Mouse (Mus musculus) MEL (cell line): ENCODE results near the gene Htr2b.

Experiments used
- CTCF ChIP-seq, 3 experiments: IDR thresholded peaks in 2 of 3; conservative IDR thresholded peaks in 1 of 3; 2 replicates each; pipeline ENCODE4 v1.5.1; 2011 to 2012; ENCODE audit warnings: low read length in 3 of 3, low read depth in 2 of 3, mild to moderate bottlenecking in 2 of 3, improper control_type of control experiment in 1 of 3, inconsistent platforms in 1 of 3, mixed read lengths in 1 of 3, moderate library complexity in 1 of 3; ENCODE audit not compliant: control insufficient read depth in 1 of 3, insufficient read depth in 1 of 3, poor library complexity in 1 of 3, severe bottlenecking in 1 of 3
- EP300 ChIP-seq, 2 experiments: IDR thresholded peaks; 2 replicates each; pipeline ENCODE4 v1.6.1; 2011; ENCODE audit warnings: improper control_type of control experiment in 2 of 2, low read length in 2 of 2, low read depth in 1 of 2, mild to moderate bottlenecking in 1 of 2
- JUND ChIP-seq: IDR thresholded peaks from 2 replicates; pipeline ENCODE4 v1.6.1; 2011; ENCODE audit warnings: low read depth, mild to moderate bottlenecking, improper control_type of control experiment, low read length
- KAT2A ChIP-seq: conservative IDR thresholded peaks from 2 replicates; pipeline ENCODE4 v1.6.1; 2012; ENCODE audit warnings: low read depth, low read length, improper control_type of control experiment, inconsistent platforms
- MYB ChIP-seq: IDR thresholded peaks from 2 replicates; pipeline ENCODE4 v1.6.1; 2011; ENCODE audit warnings: mild to moderate bottlenecking, low read depth, low read length, improper control_type of control experiment
- POLR2A ChIP-seq, 2 experiments: IDR thresholded peaks; 2 replicates each; pipeline ENCODE4 v1.6.1; 2011 to 2012; ENCODE audit warnings: low read length in 2 of 2, mild to moderate bottlenecking in 2 of 2, control low read depth in 1 of 2, improper control_type of control experiment in 1 of 2, low read depth in 1 of 2, moderate library complexity in 1 of 2; ENCODE audit not compliant: control insufficient read depth in 1 of 2, insufficient read depth in 1 of 2, poor library complexity in 1 of 2
- SIN3A ChIP-seq: IDR thresholded peaks from 2 replicates; pipeline ENCODE4 v1.6.1; 2012; ENCODE audit warnings: low read length, improper control_type of control experiment, inconsistent platforms
- TBP ChIP-seq: IDR thresholded peaks from 2 replicates; pipeline ENCODE4 v1.8.0; 2011; ENCODE audit warnings: low read depth, low read length, improper control_type of control experiment
- USF1 ChIP-seq: IDR thresholded peaks from 2 replicates; pipeline ENCODE4 v1.6.1; 2014; ENCODE audit warnings: low read depth, mild to moderate bottlenecking, inconsistent platforms, low read length, improper control_type of control experiment, moderate library complexity
- ZC3H11A ChIP-seq: IDR thresholded peaks from 2 replicates; pipeline ENCODE4 v1.6.1; 2012; ENCODE audit warnings: low read depth, mild to moderate bottlenecking, inconsistent platforms, low read length, improper control_type of control experiment
- ZNF384 ChIP-seq: IDR thresholded peaks from 2 replicates; pipeline ENCODE4 v1.6.1; 2012; ENCODE audit warnings: low read depth, mild to moderate bottlenecking, inconsistent platforms, low read length, improper control_type of control experiment

DNA sequence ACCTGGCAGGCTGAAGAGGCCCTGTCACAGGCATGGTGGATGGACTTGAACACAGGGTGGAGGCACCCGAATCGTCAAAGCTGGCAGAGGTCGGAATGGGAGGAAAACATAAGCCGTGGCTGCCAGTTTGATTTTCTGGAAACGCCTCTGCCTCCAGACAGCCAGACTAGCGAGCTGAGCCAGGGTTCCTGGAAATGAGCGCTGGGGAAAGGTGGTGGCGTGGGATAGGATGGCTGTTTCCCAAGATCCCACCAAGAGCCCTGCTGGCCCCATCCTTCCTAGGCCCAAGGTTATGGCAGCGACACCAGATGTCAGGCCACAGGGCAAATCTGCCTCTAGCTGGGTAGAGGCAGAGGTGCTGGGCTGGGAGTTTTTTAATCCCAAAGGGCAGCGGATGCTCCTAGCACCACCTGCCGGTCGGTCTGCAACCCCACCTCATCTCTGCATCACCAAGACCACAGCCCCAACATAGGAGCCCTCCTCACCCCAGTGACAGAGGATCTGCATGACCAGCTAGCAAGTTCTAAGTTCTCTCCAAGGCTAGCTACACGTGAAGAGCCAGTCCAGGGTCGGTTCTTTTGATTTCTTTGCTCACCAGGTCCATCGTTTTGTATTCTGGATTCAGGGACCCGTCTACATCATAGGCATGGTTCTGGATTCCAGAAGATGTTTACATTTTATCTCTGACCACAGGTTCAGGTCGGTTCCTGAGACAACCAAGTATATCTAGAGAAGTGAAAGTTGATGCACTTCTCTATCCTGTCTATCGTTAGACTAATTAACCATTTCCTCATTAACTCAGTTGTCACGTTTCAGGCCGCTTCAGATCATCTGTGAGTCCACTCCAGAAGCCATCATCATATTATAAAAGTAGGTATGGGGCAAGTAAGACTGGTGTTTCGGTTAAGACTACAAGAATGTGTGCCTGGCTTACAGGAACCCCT is 32.5 kb upstream of the Htr2b start:
- TF ChIP-seq MYB (no peak), USF1 (no peak), CTCF (IDR thresholded peaks at IDR 0.05 in 2 of 3, conservative IDR thresholded peaks at IDR 0.05 in 1 of 3; ENCODE audit: control insufficient read depth in 1 of 3, insufficient read depth in 1 of 3, low read depth in 2 of 3, low read length in 3 of 3, poor library complexity in 1 of 3, severe bottlenecking in 1 of 3) (no peak), SIN3A (no peak), EP300 (IDR thresholded peaks at IDR 0.05; ENCODE audit: low read depth in 1 of 2, low read length in 2 of 2) (no peak), TBP (no peak), POLR2A (IDR thresholded peaks at IDR 0.05; ENCODE audit: control insufficient read depth in 1 of 2, insufficient read depth in 1 of 2, low read depth in 1 of 2, low read length in 2 of 2, poor library complexity in 1 of 2) (no peak), JUND (no peak), KAT2A (no peak), ZC3H11A (no peak), ZNF384 (no peak)
